Mouse (Mus musculus) Patski (cell line): ENCODE measurements around the gene Kars. TPM values are rescaled to one million over a fixed set of nuclear protein-coding genes. Genes with fewer than 3 reads are reported as not detected.

Experiments
- ATAC-seq: fragments of 100-300 bp; one replicate; pipeline ENCODE4 v1.8.0; 2021
- CTCF ChIA-PET: fragments of 350-600 bp; sonication (Branson Sonifier 250); formaldehyde crosslinking; loops from one replicate; lab custom pipeline; 2022; ENCODE audit warnings: inconsistent platforms; lab: Charles Lee
- POLR2A ChIA-PET: fragments of 350-600 bp; sonication (Branson Sonifier 250); formaldehyde crosslinking; loops from one replicate; lab custom pipeline; 2022; ENCODE audit warnings: antibody characterized with exemption, inconsistent platforms; lab: Charles Lee
- DNase-seq: peaks from one replicate; pipeline ENCODE4 v3.0.0-alpha.2; 2011; ENCODE audit warnings: low read depth, low spot score
- H3K27me3 ChIP-seq: fragments of 371-371 bp; one replicate; pipeline ENCODE4 v1.5.1; 2021
- CTCF ChIP-seq: fragments of 100-300 bp; IDR thresholded peaks from one replicate; pipeline ENCODE4 v1.5.1; 2021
- in situ Hi-C: fragments of 300-500 bp; cut with MboI; formaldehyde crosslinking; loops from 3 replicates; pipeline ENCODE4 v1.11.1; 2018; ENCODE audit warnings: low pct_unique_long_range_greater_than_20kb, mixed read lengths
- polyA plus RNA-seq: library from polyadenylated mRNA; unstranded; gene quantifications from one replicate; pipeline ENCODE4 v1.2.3, GENCODE M21; 2021

Kars gene
- 149 TPM for polyA plus RNA-seq

DNA sequence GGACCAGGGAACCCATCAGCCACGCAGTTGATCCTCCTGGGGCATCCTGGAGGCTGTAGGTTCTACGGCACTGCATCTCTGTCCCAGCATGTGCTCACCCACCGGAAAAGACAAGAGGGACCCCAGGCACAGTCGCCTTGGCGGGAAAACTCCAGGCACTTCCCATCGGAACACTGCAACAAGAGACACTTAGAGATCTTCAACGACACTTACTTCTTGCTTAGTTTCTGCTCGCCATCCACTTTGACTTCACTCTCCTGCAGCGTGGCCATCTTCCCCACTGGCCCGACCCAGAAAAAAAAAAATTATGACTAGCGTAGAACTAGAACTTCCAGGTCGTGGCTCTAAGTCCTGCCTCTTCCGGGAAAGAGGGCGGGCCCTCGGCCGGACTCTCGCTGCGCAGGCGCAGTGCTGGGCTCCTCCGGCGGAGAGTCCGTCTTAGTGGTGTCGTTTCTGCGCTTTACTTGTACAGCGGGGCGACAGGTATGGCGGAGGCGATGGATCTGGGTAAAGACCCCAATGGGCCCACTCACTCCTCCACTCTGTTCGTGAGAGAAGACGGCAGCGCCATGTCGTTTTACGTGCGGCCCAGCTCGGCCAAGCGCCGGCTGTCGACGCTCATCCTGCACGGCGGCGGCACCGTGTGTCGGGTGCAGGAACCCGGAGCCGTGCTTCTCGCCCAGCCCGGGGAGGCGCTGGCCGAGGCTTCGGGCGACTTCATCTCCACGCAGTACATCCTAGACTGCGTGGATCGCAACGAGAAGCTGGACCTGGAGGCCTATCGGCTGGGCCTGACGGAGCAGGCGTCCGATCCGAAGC, at the start of gene Kars, which contains the start of gene Terf2ip:
Gene Kars (minus strand): TSS at position 327 of the 819 bp plus-strand sequence.
Gene Terf2ip (plus strand): TSS at position 402 of the 819 bp plus-strand sequence.
- peak; percentile 91 for ATAC-seq
- DNase-seq, result peak; percentile 53
- H3K27me3 ChIP-seq, result no peaks in the 10 kb centered on the region
- POLR2A ChIA-PET, result interaction anchor here (0.9 kb wide), 2 partner anchors 20 to 27 kb away, joined by 4 read pairs; no protein-coding TSS in a partner anchor
- CTCF ChIA-PET, result no interaction called here
- in situ Hi-C loops, result no loop called here
- TF ChIP-seq CTCF, result no peak

DNA sequence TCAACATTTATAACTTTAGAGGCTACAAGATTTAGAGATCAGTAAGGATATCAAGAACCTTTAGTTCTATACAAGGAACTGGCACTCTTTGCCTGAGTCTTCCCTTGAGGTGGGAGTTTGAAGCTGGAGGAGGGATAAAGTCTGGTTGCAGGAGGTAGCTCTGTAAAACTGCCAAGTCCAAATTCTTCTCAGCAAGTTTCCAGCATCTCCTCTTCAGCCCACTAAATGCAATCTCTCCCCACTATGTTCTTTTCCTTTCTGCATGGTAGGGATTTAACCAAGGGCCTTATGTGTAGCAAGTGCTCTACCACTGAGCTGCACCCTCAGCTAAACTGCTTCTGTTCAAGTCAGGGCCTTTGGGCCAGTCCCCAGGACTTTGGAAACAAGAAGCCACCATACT, 43.3 kb upstream of the Kars start:
- TF ChIP-seq CTCF, result no peak
- POLR2A ChIA-PET, result no interaction called here
- CTCF ChIA-PET, result interaction anchor here (0.8 kb wide), 1 partner anchor 9 kb away, joined by 3 read pairs; no protein-coding TSS in a partner anchor
- ATAC-seq, result no peak
- in situ Hi-C loops, result no loop called here
- no peak for DNase-seq
- H3K27me3 ChIP-seq, result peaks cover 36% of the 10 kb centered on the region

DNA sequence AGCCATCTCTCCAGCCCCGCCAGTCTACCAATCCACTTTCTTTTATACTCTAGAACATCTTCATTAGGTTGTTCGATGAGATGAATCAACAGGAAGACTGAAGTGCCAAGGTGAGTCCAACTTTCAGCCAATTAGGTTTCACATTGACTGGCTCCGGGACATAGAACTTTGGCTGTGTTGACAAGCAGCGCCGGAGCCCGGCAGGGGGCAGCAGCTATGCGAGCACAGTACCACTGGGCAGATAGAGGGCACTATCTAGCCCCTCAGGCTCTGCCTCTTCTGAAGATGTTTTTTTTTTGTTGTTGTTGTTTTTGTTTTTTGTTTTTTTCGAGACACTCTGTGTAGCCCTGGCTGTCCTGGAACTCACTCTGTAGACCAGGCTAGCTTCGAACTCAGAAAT, 40.4 kb upstream of the Kars start:
- ATAC-seq (no peak), DNase-seq (no peak)
- CTCF ChIA-PET, result no interaction called here
- peaks cover 43% of the 10 kb centered on the region for H3K27me3 ChIP-seq
- in situ Hi-C loops, result no loop called here
- POLR2A ChIA-PET, result no interaction called here
- no peak for TF ChIP-seq CTCF

DNA sequence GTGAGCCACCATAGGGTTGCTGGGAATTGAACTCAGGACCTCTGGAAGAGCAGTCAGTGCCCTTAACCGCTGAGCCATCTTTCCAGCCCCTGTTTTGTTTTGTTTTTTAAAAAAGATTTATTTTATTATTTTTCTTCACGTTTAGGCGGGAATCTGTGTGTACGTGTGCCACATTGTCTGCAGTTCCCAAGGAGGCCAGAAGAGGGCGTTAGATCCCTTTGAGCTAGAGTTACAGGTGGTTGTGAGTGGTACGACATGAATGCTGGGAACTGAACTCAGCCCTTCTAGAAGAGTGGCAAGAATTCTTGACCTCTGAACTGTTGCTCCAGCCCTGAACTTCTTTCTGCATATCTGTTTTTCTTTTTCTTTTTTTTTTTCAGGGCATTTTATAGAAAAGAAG, 38.9 kb upstream of the Kars start:
- peaks cover 33% of the 10 kb centered on the region for H3K27me3 ChIP-seq
- in situ Hi-C loops, result loop anchor here (25.0 kb wide), 1 partner anchor 1937 kb away; no protein-coding TSS in a partner anchor
- TF ChIP-seq CTCF, result peak; percentile 42
- DNase-seq (no peak), ATAC-seq (no peak)
- ChIA-PET CTCF (no interaction called here), POLR2A (no interaction called here)

DNA sequence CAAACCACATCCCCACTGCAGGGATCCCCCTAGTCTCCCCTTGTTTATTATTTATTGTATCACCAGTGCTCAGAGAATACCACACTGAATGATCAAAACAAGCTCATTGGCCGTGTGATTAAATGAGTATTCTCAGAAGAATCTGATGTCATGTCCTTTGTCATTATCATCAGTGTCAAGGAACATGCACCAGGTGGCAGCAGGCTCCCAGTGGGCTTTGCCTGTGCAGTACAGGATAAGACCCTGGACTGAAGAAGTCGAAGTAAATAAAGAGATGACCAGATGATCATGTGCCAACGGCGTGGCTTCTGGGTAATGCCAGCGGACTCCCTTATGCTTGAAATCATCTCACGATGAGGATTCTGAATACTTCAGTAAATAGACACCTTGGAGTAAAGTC, 37.2 kb upstream of the Kars start:
- ATAC-seq (no peak), DNase-seq (no peak)
- POLR2A ChIA-PET, result no interaction called here
- CTCF ChIA-PET, result no interaction called here
- in situ Hi-C loops, result loop anchor here (25.0 kb wide), 1 partner anchor 1939 kb away; no protein-coding TSS in a partner anchor
- no peak for TF ChIP-seq CTCF
- H3K27me3 ChIP-seq, result peaks cover 33% of the 10 kb centered on the region

DNA sequence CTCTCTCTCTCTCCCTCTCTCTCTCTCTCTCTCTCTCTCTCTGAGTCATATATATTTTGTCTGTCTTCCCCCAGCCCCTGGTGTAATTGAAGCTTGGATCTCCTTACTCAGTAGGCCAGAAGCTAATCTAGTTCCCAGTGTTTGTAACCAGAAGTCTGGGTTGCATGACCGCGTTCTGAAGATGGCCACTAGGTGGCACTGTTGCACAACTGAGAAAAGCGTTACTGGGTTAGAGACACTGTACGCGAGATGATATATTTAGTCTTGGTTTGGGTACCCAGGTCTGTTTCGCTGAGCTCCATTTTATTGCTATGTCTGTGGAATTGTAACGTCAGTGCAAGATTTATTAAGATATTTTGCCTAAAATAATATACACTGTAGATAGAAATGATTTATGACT, 34.8 kb upstream of the Kars start:
- ChIA-PET POLR2A (no interaction called here), CTCF (interaction anchor here (0.8 to 1.6 kb wide), 10 partner anchors 9 to 930 kb away, joined by 3 to 5 read pairs (median 3); no protein-coding TSS in a partner anchor)
- DNase-seq (peak; percentile 12), ATAC-seq (peak; percentile 90)
- TF ChIP-seq CTCF, result peak; percentile 82
- H3K27me3 ChIP-seq, result peaks cover 22% of the 10 kb centered on the region
- in situ Hi-C loops, result loop anchor here (25.0 kb wide), 1 partner anchor 1941 kb away; no protein-coding TSS in a partner anchor

DNA sequence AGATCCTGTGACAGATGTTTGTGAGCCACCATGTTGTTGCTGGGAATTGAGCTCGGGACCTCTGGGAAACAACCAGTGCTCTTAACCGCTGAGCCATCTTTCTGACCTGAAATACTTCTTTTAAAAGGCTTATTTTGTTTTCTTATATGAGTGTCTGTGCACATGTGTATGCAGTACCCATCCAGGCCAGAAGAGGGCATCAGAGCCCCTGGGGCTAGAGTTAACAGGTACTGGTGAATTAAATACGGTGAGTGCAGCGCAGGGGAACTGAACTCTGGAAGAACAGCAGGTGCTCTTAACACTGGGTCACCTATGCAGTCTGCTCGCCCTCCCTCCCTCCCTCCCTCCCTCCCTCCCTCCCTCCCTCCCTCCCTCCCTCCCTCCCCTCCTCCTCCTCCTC, 34.1 kb upstream of the Kars start:
- H3K27me3 ChIP-seq, result peaks cover 17% of the 10 kb centered on the region
- TF ChIP-seq CTCF, result peak; percentile 40
- ATAC-seq (no peak), DNase-seq (no peak)
- ChIA-PET POLR2A (no interaction called here), CTCF (interaction anchor here (0.8 to 1.6 kb wide), 7 partner anchors 9 to 931 kb away, joined by 3 to 5 read pairs (median 3); no protein-coding TSS in a partner anchor)
- in situ Hi-C loops, result loop anchor here (25.0 kb wide), 1 partner anchor 1942 kb away; no protein-coding TSS in a partner anchor

DNA sequence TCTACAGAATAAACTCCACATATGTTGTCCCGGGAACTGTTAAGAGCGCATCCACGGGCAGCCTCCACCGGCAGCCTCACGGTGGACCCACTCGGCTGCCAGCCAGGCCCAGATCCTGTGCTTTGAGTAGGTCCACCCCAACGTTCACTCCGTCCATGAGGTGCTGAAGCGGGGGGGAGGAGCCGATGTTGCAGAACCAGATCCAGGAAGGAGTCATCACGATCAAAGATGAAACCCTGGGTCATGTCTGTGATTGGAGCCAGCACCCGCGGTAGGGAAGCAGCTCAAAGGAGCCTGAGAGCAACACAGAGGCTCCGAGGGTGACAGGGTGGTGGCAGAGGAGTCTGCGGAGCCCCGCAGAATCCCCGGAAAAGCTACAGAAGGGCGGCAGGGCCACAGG, 26.4 kb upstream of the Kars start:
- ATAC-seq (no peak), DNase-seq (no peak)
- CTCF ChIA-PET, result no interaction called here
- H3K27me3 ChIP-seq, result peaks cover 6% of the 10 kb centered on the region
- no peak for TF ChIP-seq CTCF
- POLR2A ChIA-PET, result no interaction called here
- in situ Hi-C loops, result loop anchor here (25.0 kb wide), 1 partner anchor 1950 kb away; no protein-coding TSS in a partner anchor

DNA sequence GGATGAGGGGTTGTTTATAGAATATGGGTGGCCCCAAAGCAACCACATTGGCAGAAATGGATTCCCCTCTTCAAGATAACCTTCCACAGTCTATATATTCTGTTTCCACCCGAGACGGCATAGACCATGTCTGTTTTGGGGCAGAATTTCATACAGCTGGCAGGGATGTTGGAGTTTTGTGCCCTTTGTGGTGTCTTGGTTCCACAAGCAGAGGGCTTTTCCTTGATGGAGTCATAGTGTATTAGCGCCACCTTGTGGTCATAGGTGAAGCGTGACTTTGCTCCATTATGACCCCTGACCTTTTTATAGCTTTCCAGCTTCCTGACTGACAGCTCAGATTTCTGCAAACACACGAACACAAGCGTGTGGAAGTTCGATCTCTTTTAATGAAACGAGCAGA, 23.5 kb upstream of the Kars start:
- in situ Hi-C loops, result loop anchor here (25.0 kb wide), 1 partner anchor 1953 kb away; no protein-coding TSS in a partner anchor
- peaks cover 6% of the 10 kb centered on the region for H3K27me3 ChIP-seq
- TF ChIP-seq CTCF, result peak; percentile 79
- ATAC-seq (peak; percentile 56), DNase-seq (no peak)
- CTCF ChIA-PET, result interaction anchor here (0.8 to 1.2 kb wide), 5 partner anchors 11 to 1937 kb away, joined by 3 to 4 read pairs (median 3); no protein-coding TSS in a partner anchor
- POLR2A ChIA-PET, result no interaction called here

DNA sequence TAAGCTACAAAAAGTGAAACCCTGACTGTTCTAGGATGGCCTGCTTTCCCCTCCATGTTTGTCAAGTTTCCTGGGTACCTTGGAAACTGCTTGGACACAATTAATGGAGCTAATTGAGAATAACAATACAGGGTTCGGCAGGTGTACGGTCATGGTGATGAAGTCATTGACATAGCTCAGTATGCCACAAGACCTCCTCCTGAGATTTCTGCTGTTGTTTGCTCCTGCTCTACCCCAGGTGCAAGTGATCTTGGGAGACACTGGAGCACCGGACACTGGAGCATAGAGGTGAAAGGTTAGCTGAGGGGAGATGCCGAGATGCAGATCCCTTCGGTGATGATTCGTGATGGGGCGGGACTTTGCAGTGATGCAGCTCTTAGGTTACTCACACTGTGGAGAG, 21.9 kb upstream of the Kars start:
- in situ Hi-C loops, result loop anchor here (25.0 kb wide), 1 partner anchor 1954 kb away; no protein-coding TSS in a partner anchor
- H3K27me3 ChIP-seq, result peaks cover 6% of the 10 kb centered on the region
- DNase-seq, result no peak
- no peak for TF ChIP-seq CTCF
- ChIA-PET CTCF (interaction anchor here (1.1 kb wide), 1 partner anchor 13 kb away, joined by 4 read pairs; no protein-coding TSS in a partner anchor), POLR2A (interaction anchor here (0.6 kb wide), 1 partner anchor 421 kb away, joined by 5 read pairs; no protein-coding TSS in a partner anchor)
- ATAC-seq, result no peak
